Mouse (Mus musculus): ENCODE measurements at regions not wholly inside any gene's neighbourhood (a gene's known extent, or its start where the extent isn't known, plus 50 kb on each side); places are given as distances from the start of the nearest gene placed in this dataset.

- no peak for DNase-seq
These were observed 355.3 kb upstream of the Smim15 start for GRCm38 (mm10) chr13:107688972-107689371.

- DNase-seq: no peak
These were observed 359.0 kb upstream of the Smim15 start for GRCm38 (mm10) chr13:107685231-107685630.

GRCm38 (mm10) chr13:107683909-107684308 is 360.3 kb upstream of the Smim15 start:
- DNase-seq: no peak

- DNase-seq: no peak
These were observed 362.5 kb upstream of the Smim15 start for GRCm38 (mm10) chr13:107681719-107682118.

GRCm38 (mm10) chr13:107678860-107679259 is 365.4 kb upstream of the Smim15 start:
- DNase-seq: no peak

GRCm38 (mm10) chr13:107677091-107677470 is 367.2 kb upstream of the Smim15 start:
- no peak for DNase-seq

GRCm38 (mm10) chr13:107676310-107677090 is 367.7 kb upstream of the Smim15 start:
- DNase-seq: no peak

- no peak for DNase-seq
These were observed 372.1 kb upstream of the Smim15 start for GRCm38 (mm10) chr13:107672166-107672565.

- no peak for DNase-seq
These were observed 375.7 kb upstream of the Smim15 start for GRCm38 (mm10) chr13:107668509-107668908.

- no peak for DNase-seq
These were observed 378.5 kb upstream of the Smim15 start for GRCm38 (mm10) chr13:107665775-107666174.

GRCm38 (mm10) chr13:107664197-107664596 is 380.0 kb upstream of the Smim15 start:
- no peak for DNase-seq

- no peak for DNase-seq
These were observed 380.5 kb upstream of the Smim15 start for GRCm38 (mm10) chr13:107663745-107664144.

GRCm38 (mm10) chr13:107661414-107661813 is 382.8 kb upstream of the Smim15 start:
- DNase-seq: no peak

GRCm38 (mm10) chr13:107645865-107646645 is 398.2 kb upstream of the Smim15 start:
- DNase-seq: peak; percentile 44

GRCm38 (mm10) chr13:107645121-107645864 is 399.0 kb upstream of the Smim15 start:
- peak; percentile 28 for DNase-seq

GRCm38 (mm10) chr13:107644705-107645104 is 399.5 kb upstream of the Smim15 start:
- DNase-seq: peak; percentile 24

- peak; percentile 72 for DNase-seq
These were observed 402.2 kb upstream of the Smim15 start for GRCm38 (mm10) chr13:107641926-107642657.

GRCm38 (mm10) chr13:107639620-107640019 is 404.6 kb upstream of the Smim15 start:
- no peak for DNase-seq

GRCm38 (mm10) chr13:107637269-107637668 is 407.0 kb upstream of the Smim15 start:
- DNase-seq: no peak

- DNase-seq: no peak
These were observed 409.1 kb upstream of the Smim15 start for GRCm38 (mm10) chr13:107635114-107635513.

GRCm38 (mm10) chr13:107627073-107627472 is 417.2 kb upstream of the Smim15 start:
- DNase-seq: no peak

- DNase-seq: no peak
These were observed 417.6 kb upstream of the Smim15 start for GRCm38 (mm10) chr13:107626670-107627069.

- no peak for DNase-seq
These were observed 422.9 kb upstream of the Smim15 start for GRCm38 (mm10) chr13:107621337-107621736.
